In genomic region chr10:128931441-128931840, GRCm38 (mm10) we compare ENCODE assay signal across 25 mouse cellular contexts. TPM values are rescaled to one million over a fixed set of nuclear protein-coding genes. Genes with fewer than 3 reads are reported as not detected.
A peak's percentile ranks its signal among the peaks of the same experiment; 100 is the strongest.
DNase-seq lines count a peak whose midpoint lies in the region; ATAC-seq and TF ChIP-seq lines count a peak whose summit lies in the region.
"Had no signal": no experiment of that assay in that cellular context is flagged by ENCODE, and none has a peak within 500 bp of the region (broad histone marks: within the 10 kb centered on the region; RNA-seq: fewer than 3 reads in every experiment).

No protein-coding gene starts in this region.

- ATAC-seq in heart, embryonic 11.5 days (replicated peaks; ENCODE audit: insufficient number of reproducible peaks, low FRiP score, low TSS enrichment): no peak
- ATAC-seq: forebrain, embryonic 16.5 days; intestine, embryonic 16.5 days had no signal

- no peak for TF ChIP-seq CTCF in heart, adult 2 months (IDR thresholded peaks at IDR 0.05)

- intact Hi-C loops in heart, adult 2 months (cut with DNase I): no loop called here

- TF ChIP-seq POLR2A in heart, adult 2 months (IDR thresholded peaks at IDR 0.05; ENCODE audit: insufficient read depth, low read depth, low read length): 0 out of 2 replicates have a peak, but pooled peaks have one; percentile 11

- DNase-seq in cerebellum, adult 11-12 months: peak; percentile 7
- DNase-seq in cerebellum, postnatal 10 days: no peak
- peak; percentile 36 to 55 for DNase-seq in heart, adult 2 months
- peak; percentile 58 for DNase-seq in adipocyte (ENCODE audit: low spot score)
- peak; percentile 22 for DNase-seq in heart, postnatal 4 days
- no peak for DNase-seq in kidney, postnatal 14 days
- no peak for DNase-seq in left cerebral cortex, adult 8-10 months (ENCODE audit: low spot score in 2 of 2)
- DNase-seq: adrenal gland, adult 2 months; cerebellum, postnatal 14 days; right cerebral cortex, adult 18-20 months had no signal

- H3K9me3 ChIP-seq in heart, embryonic 11.5 days (replicated peaks; ENCODE audit: control insufficient read depth, low read length): no peaks in the 10 kb centered on the region
- H3K9me3 ChIP-seq: embryonic facial prominence, embryonic 13.5 days; hindbrain, embryonic 15.5 days; kidney, embryonic 15.5 days; lung, embryonic 15.5 days; midbrain, embryonic 12.5 days; neural tube, embryonic 13.5 days had no signal

- peak overlapping the region; percentile 89 for H3K27ac ChIP-seq in heart, adult 2 months
- H3K27ac ChIP-seq in heart, embryonic 11.5 days (ENCODE audit: low read depth, low read length): no peak overlapping the region
- H3K27ac ChIP-seq: embryonic facial prominence, embryonic 13.5 days; hindbrain, embryonic 15.5 days; kidney, embryonic 15.5 days; liver, embryonic 14.5 days; lung, embryonic 15.5 days; midbrain, embryonic 12.5 days; neural tube, embryonic 13.5 days had no signal

- TF ChIP-seq EP300 in heart, adult 2 months (IDR thresholded peaks at IDR 0.05; ENCODE audit: insufficient read depth, low read depth, low read length): no peak

- 34% methylated on average over 2 of the region's 2 CpGs for WGBS in heart, adult 2 months
- WGBS in heart, embryonic 11.5 days (ENCODE audit: insufficient replicate concordance): 47% methylated on average over 2 of the region's 2 CpGs

- H3K79me2 ChIP-seq in heart, adult 2 months (replicated peaks; ENCODE audit: control insufficient read depth, insufficient read depth, low read length): no peaks in the 10 kb centered on the region

- H3K4me3 ChIP-seq in heart, adult 2 months: no peak overlapping the region
- no peak overlapping the region for H3K4me3 ChIP-seq in heart, embryonic 11.5 days (ENCODE audit: low read depth, low read length)
- H3K4me3 ChIP-seq: embryonic facial prominence, embryonic 13.5 days; hindbrain, embryonic 15.5 days; kidney, embryonic 15.5 days; lung, embryonic 15.5 days; midbrain, embryonic 12.5 days; neural tube, embryonic 13.5 days had no signal

- no peaks in the 10 kb centered on the region for H3K36me3 ChIP-seq in heart, adult 2 months (ENCODE audit: control insufficient read depth, insufficient read depth, low read length)
- H3K36me3 ChIP-seq in heart, embryonic 11.5 days (ENCODE audit: control insufficient read depth, insufficient read depth, low read length): no peaks in the 10 kb centered on the region
- H3K36me3 ChIP-seq: embryonic facial prominence, embryonic 13.5 days; hindbrain, embryonic 15.5 days; kidney, embryonic 15.5 days; lung, embryonic 15.5 days; midbrain, embryonic 12.5 days; neural tube, embryonic 13.5 days had no signal

- H3K9ac ChIP-seq in heart, adult 2 months (ENCODE audit: low read depth, low read length): no peak overlapping the region
- no peak overlapping the region for H3K9ac ChIP-seq in heart, embryonic 11.5 days (ENCODE audit: low read depth, low read length)
- H3K9ac ChIP-seq: embryonic facial prominence, embryonic 13.5 days; hindbrain, embryonic 15.5 days; kidney, embryonic 15.5 days; liver, embryonic 14.5 days; lung, embryonic 15.5 days; midbrain, embryonic 12.5 days; neural tube, embryonic 13.5 days had no signal

- no peaks in the 10 kb centered on the region for H3K27me3 ChIP-seq in heart, adult 2 months (ENCODE audit: control insufficient read depth, insufficient read depth, low read length)
- H3K27me3 ChIP-seq in heart, embryonic 11.5 days (ENCODE audit: control insufficient read depth, insufficient read depth, low read length): peaks cover 33% of the 10 kb centered on the region

- no peak overlapping the region for H3K4me2 ChIP-seq in heart, embryonic 11.5 days
- H3K4me2 ChIP-seq: embryonic facial prominence, embryonic 13.5 days; hindbrain, embryonic 15.5 days; kidney, embryonic 15.5 days; lung, embryonic 15.5 days; midbrain, embryonic 12.5 days; neural tube, embryonic 13.5 days had no signal

- H3K4me1 ChIP-seq in heart, adult 2 months (ENCODE audit: control insufficient read depth, insufficient read depth, low read length): peaks cover 10% of the 10 kb centered on the region
- peaks cover 13% of the 10 kb centered on the region for H3K4me1 ChIP-seq in heart, embryonic 11.5 days (ENCODE audit: control insufficient read depth, insufficient read depth, low read length)

RNA-seq across cellular contexts. Expression of gene Itga7, which starts 2.2 kb away (rescaled TPM):
- 100 to 1,000 TPM; 140 to 155 TPM for total RNA-seq in heart, adult 2 months (2021)
- 151 and 206 TPM in 2 replicates for polyA plus RNA-seq in heart, adult 2 months (2012; rRNA removed)
- 0.43 and 0.79 TPM in 2 replicates for polyA plus RNA-seq in heart, embryonic 11.5 days (2014; fragmentation: Nextera tagmentation; extraction: Ambion mirVana)
- total RNA-seq in heart, postnatal 4 days (2021): 10 to 100 TPM; 69.6 to 78.5 TPM
- 10 to 100 TPM; 12.6 to 15.5 (median 13.9) TPM for total RNA-seq in left cerebral cortex, adult 8-10 months (2022)

RNA-seq across cellular contexts. Expression of gene Bloc1s1, which starts 7.6 kb away (rescaled TPM):
- total RNA-seq in heart, adult 2 months (2021): 100 to 1,000 TPM; 181 to 201 TPM
- polyA plus RNA-seq in heart, adult 2 months (2012; rRNA removed): 229 and 234 TPM in 2 replicates
- 195 and 206 TPM in 2 replicates for polyA plus RNA-seq in heart, embryonic 11.5 days (2014; fragmentation: Nextera tagmentation; extraction: Ambion mirVana)
- total RNA-seq in heart, postnatal 4 days (2021): 100 to 1,000 TPM; 152 to 180 TPM
- total RNA-seq in left cerebral cortex, adult 8-10 months (2022): 100 to 1,000 TPM in 1 of 4 experiments, 10 to 100 TPM in 3; 83.3 to 106 (median 89.5) TPM

RNA-seq across cellular contexts. Expression of gene Rdh5, which starts 8.8 kb away (rescaled TPM):
- total RNA-seq in heart, adult 2 months (2021): 1 to 10 TPM; 5.2 to 5.9 TPM
- polyA plus RNA-seq in heart, adult 2 months (2012; rRNA removed): 19.4 and 24.9 TPM in 2 replicates
- 6.1 and 8.1 TPM in 2 replicates for polyA plus RNA-seq in heart, embryonic 11.5 days (2014; fragmentation: Nextera tagmentation; extraction: Ambion mirVana)
- total RNA-seq in heart, postnatal 4 days (2021): 1 to 10 TPM; 5.3 to 5.6 TPM
- 10 to 100 TPM in 2 of 4 experiments, 1 to 10 TPM in 2; 5.0 to 12.3 (median 8.9) TPM for total RNA-seq in left cerebral cortex, adult 8-10 months (2022)

RNA-seq across cellular contexts. Expression of gene Mettl7b, which starts 29.3 kb away (rescaled TPM):
- total RNA-seq in heart, adult 2 months (2021): not detected
- polyA plus RNA-seq in heart, adult 2 months (2012; rRNA removed): 0.18 and 0.53 TPM in 2 replicates
- polyA plus RNA-seq in heart, embryonic 11.5 days (2014; fragmentation: Nextera tagmentation; extraction: Ambion mirVana): not detected in 2 replicates
- total RNA-seq in heart, postnatal 4 days (2021): under 1 TPM in 1 of 2 experiments, not detected in 1; 0.21 TPM
- total RNA-seq in left cerebral cortex, adult 8-10 months (2022): not detected
- total RNA-seq: CH12.LX; heart, postnatal 36 days; layer of hippocampus, postnatal 10 days; left cerebral cortex, postnatal 25 days; MEL had no signal
- polyA plus RNA-seq: embryonic facial prominence, embryonic 13.5 days; forebrain, embryonic 16.5 days; hindbrain, embryonic 15.5 days; liver, embryonic 14.5 days; lung, embryonic 15.5 days; midbrain, embryonic 12.5 days had no signal

RNA-seq across cellular contexts. Expression of gene Cd63, which starts 30.7 kb away (rescaled TPM):
- 100 to 1,000 TPM; 132 to 156 TPM for total RNA-seq in heart, adult 2 months (2021)
- 83.2 and 101 TPM in 2 replicates for polyA plus RNA-seq in heart, adult 2 months (2012; rRNA removed)
- 296 and 306 TPM in 2 replicates for polyA plus RNA-seq in heart, embryonic 11.5 days (2014; fragmentation: Nextera tagmentation; extraction: Ambion mirVana)
- total RNA-seq in heart, postnatal 4 days (2021): 100 to 1,000 TPM; 216 to 226 TPM
- total RNA-seq in left cerebral cortex, adult 8-10 months (2022): 100 to 1,000 TPM in 2 of 4 experiments, 10 to 100 TPM in 2; 67.2 to 139 (median 94.1) TPM
- total RNA-seq: CH12.LX had no signal

Comparison
In these comparisons a context has a peak if more than half of its experiments do, and no peak if none do; other contexts are left out.
1. DNase-seq: peak in cerebellum, adult 11-12 months (single experiment), heart, adult 2 months (2 of 2), adipocyte (single experiment) and heart, postnatal 4 days (single experiment); none in cerebellum, postnatal 10 days (0 of 2), kidney, postnatal 14 days (single experiment) and left cerebral cortex, adult 8-10 months (0 of 2).
2. RNA of gene Itga7, which starts 2.2 kb away (total RNA-seq): 140 to 155 TPM in heart, adult 2 months and 69.6 to 78.5 TPM in heart, postnatal 4 days; 12.6 to 15.5 TPM in left cerebral cortex, adult 8-10 months; every median in the first group is over 4 times any median in the second.